Mouse (Mus musculus) ES-E14 (cell line): Measurements from ENCODE around the gene Kcng4. TPM values are rescaled to one million over a fixed set of nuclear protein-coding genes. Genes with fewer than 3 reads are reported as not detected.
A peak's percentile ranks its signal among the peaks of the same experiment; 100 is the strongest.

ENCODE experiments used
- DNase-seq: peaks from one replicate; pipeline ENCODE4 v3.0.0-alpha.2; 2013; ENCODE audit warnings: low read depth, low spot score
- H3K27ac ChIP-seq: 2 replicates; pipeline ENCODE4 v1.5.1; 2012; ENCODE audit warnings: low read depth, mild to moderate bottlenecking, low read length, moderate library complexity, mixed read lengths; ENCODE audit not compliant: poor library complexity, insufficient read depth, severe bottlenecking
- H3K36me3 ChIP-seq: 2 replicates; pipeline ENCODE4 v1.6.1; 2012; ENCODE audit warnings: mild to moderate bottlenecking, low read length, moderate library complexity, mixed read lengths; ENCODE audit not compliant: control insufficient read depth, poor library complexity, insufficient read depth, severe bottlenecking
- H3K4me1 ChIP-seq, 2 experiments: fragments of 150-350 bp in 1 of 2; sonication (generic) in 1 of 2; 2 replicates each; pipeline ENCODE4 v1.6.1; 2012; ENCODE audit warnings: low read length in 2 of 2, mild to moderate bottlenecking in 1 of 2, mixed read lengths in 1 of 2; ENCODE audit not compliant: control insufficient read depth in 2 of 2, insufficient read depth in 2 of 2, poor library complexity in 1 of 2
- H3K4me3 ChIP-seq, 2 experiments: fragments of 150-350 bp in 1 of 2; sonication (generic) in 1 of 2; 2 replicates each; pipeline ENCODE4 v1.5.1; 2012; ENCODE audit warnings: low read length in 2 of 2, low read depth in 1 of 2, mild to moderate bottlenecking in 1 of 2, mixed read lengths in 1 of 2; ENCODE audit not compliant: insufficient read depth in 1 of 2, poor library complexity in 1 of 2, severe bottlenecking in 1 of 2
- H3K9ac ChIP-seq: 2 replicates; pipeline ENCODE4 v1.6.1; 2012; ENCODE audit warnings: low read depth, mild to moderate bottlenecking, low read length, mixed read lengths; ENCODE audit not compliant: poor library complexity, insufficient read depth, severe bottlenecking
- H3K9me3 ChIP-seq: fragments of 150-350 bp; sonication (generic); 2 replicates; pipeline ENCODE4 v1.6.1; 2012; ENCODE audit warnings: low read depth, mild to moderate bottlenecking, low read length; ENCODE audit not compliant: control insufficient read depth, insufficient read depth
- CHD2 ChIP-seq: IDR thresholded peaks from 2 replicates; pipeline ENCODE4 v1.6.1; 2014; ENCODE audit warnings: mild to moderate bottlenecking, low read depth, low read length, inconsistent platforms
- HCFC1 ChIP-seq: IDR thresholded peaks from 2 replicates; pipeline ENCODE4 v1.6.1; 2012; ENCODE audit warnings: low read length, inconsistent platforms, borderline replicate concordance; ENCODE audit not compliant: insufficient read depth
- MAFK ChIP-seq: IDR thresholded peaks from 2 replicates; pipeline ENCODE4 v1.6.1; 2014; ENCODE audit warnings: mild to moderate bottlenecking, low read depth, low read length, inconsistent platforms; ENCODE audit not compliant: insufficient read depth
- ZC3H11A ChIP-seq: IDR thresholded peaks from 2 replicates; pipeline ENCODE4 v1.6.1; 2012; ENCODE audit warnings: low read depth, mild to moderate bottlenecking, inconsistent platforms, low read length, borderline replicate concordance
- ZNF384 ChIP-seq: IDR thresholded peaks from 2 replicates; pipeline ENCODE4 v1.6.1; 2012; ENCODE audit warnings: low read depth, low read length, inconsistent platforms
- in situ Hi-C, 2 experiments: fragments of 600-800 bp; cut with MboI; formaldehyde crosslinking; loops; one replicate each; pipeline ENCODE4 v1.15.1; 2025; ENCODE audit warnings: low sequenced_read_pairs in 2 of 2, inconsistent platforms in 1 of 2; ENCODE audit not compliant: unreplicated experiment in 2 of 2
- total RNA-seq: library from RNA; depleted of rRNA; stranded (reverse); fragments of 300-350 nt; gene quantifications from 2 replicates; pipeline ENCODE4 v1.2.3, GENCODE M21; 2012

Kcng4 gene
- total RNA-seq, 1 experiment = 0.67 TPM

DNA sequence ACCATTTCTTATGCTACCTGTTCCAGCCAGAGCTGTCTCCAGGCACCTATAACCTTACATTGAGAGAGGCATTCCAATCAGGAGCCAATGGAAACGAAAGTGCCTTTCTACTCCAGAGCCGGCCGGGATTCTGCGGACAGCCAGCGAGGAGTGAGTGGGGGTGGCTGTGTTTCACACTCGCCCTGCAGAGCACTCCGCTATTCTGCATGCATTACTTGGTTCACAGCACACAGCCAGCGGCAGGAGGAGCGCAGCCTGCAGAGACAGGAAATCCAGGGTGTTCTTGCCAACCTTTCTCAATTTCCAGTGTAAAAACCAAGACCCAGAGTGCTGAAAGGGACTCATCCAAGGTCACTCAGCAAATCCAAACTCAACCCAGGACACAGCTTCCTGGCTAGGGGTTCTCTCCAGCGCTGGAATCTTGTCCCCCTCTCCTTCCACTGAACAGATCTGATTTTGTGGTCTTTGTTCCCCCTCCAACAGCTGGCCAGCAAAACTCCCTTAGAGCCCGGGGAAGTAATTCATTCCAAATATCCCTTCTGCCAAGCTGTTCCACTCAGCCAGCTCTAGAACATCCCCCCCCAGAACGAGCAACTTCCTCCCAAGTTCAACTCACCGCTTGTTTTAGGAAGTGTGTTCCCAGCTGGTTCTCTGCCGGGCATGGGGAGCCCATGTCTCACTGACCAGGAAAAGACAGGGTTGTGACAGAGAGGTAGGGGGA is 704 bp downstream of the Kcng4 start:
- peaks cover 0 to 5% of the 10 kb centered on the region in 2 experiments; a peak in 1 of 4 replicates for H3K4me1 ChIP-seq
- in situ Hi-C loops = no loop called here

DNA sequence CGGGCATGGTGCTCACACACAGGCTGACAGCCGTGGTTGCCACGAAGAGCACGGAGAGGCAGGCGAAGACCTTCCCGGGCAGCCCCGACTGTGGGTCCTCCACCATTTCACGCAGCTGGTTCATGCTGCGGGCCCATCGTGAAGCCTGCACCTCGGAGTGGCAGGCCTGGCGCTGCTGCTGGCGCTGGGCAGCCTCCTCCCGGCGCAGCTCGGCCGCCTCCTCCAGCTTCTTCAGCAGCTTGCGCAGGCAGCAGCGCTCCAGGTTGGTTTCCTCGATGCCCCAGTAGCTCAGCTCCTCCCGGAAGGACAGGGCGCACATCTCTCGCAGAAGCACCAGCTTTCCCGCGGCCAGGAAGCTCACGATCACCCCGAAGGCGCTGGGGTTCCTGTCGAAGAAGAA is 2.6 kb downstream of the Kcng4 start:
- H3K9me3 ChIP-seq = no peaks in the 10 kb centered on the region
- H3K36me3 ChIP-seq = no peaks in the 10 kb centered on the region
- peak overlapping the region; percentile 3; the same call in 1 of the 2 replicates for H3K9ac ChIP-seq
- DNase-seq = no peak
- H3K4me3 ChIP-seq = peak overlapping the region; percentile 28 to 37; a peak in 3 of 4 replicates
- TF ChIP-seq ZC3H11A = no peak
- no peak for TF ChIP-seq CHD2
- no peak for TF ChIP-seq HCFC1
- TF ChIP-seq MAFK = no peak
- no peak for TF ChIP-seq ZNF384
- peaks cover 0 to 9% of the 10 kb centered on the region in 2 experiments; a peak in 3 of 4 replicates for H3K4me1 ChIP-seq
- in situ Hi-C loops = no loop called here
- H3K27ac ChIP-seq = no peak overlapping the region

More for the DNA sequence above, 704 bp downstream of the Kcng4 start:
- no peak for TF ChIP-seq HCFC1
- no peak for TF ChIP-seq ZC3H11A
- no peak for TF ChIP-seq ZNF384
- no peak for TF ChIP-seq MAFK
- TF ChIP-seq CHD2 = no peak
- Histone ChIP-seq H3K27ac (no peak overlapping the region), H3K9me3 (no peaks in the 10 kb centered on the region), H3K9ac (no peak overlapping the region), H3K4me3 (no peak overlapping the region), H3K36me3 (no peaks in the 10 kb centered on the region)
- no peak for DNase-seq

DNA sequence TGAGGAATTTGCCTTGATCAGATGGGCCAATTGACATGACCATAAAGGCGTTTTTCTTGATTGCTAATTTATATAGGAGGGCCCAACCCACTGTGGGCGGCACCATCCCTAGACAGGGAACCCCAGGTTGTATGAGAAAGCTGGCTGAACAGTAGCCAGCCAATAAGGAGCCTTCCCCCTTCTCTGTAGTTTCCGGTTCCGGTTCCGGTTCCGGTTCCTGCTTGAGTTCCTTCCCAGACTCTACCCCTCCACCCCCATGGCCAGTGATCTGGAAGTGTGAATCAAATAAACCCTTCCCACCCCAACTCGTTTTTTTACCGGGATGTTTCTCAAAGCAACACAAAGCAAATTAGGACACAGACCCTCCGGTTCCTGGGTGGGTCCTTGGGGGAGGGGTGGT is 3.2 kb downstream of the Kcng4 start:
- in situ Hi-C loops = no loop called here
- TF ChIP-seq ZC3H11A = no peak
- TF ChIP-seq ZNF384 = no peak
- no peak for TF ChIP-seq CHD2
- no peak for TF ChIP-seq HCFC1
- no peak for TF ChIP-seq MAFK
- H3K27ac ChIP-seq = no peak overlapping the region

DNA sequence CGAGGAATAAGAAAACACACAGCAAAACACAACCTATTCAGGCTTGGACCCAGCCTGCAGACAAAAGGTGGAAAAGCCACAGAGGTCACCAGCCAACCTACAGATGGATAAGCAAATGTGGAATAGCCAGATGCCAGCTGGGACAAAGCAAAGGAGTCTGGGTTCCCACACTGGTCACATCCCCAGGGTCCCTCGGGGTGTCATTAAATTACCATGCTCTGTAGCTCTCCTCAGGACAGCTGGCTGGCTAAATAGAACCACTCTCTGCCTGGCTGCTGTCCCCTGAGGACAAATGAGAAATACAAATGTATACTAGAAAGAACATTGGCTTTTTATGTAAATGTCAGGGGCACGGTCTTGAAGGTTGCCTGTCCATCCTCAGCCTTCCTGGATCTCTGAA is 4.6 kb downstream of the Kcng4 start:
- DNase-seq = no peak
- H3K27ac ChIP-seq = no peak overlapping the region
- H3K36me3 ChIP-seq = no peaks in the 10 kb centered on the region
- H3K9me3 ChIP-seq = no peaks in the 10 kb centered on the region
- in situ Hi-C loops = no loop called here
- H3K4me3 ChIP-seq = no peak overlapping the region
- peaks cover 4 to 16% of the 10 kb centered on the region in 2 experiments; a peak in 3 of 4 replicates for H3K4me1 ChIP-seq
- TF ChIP-seq ZC3H11A = no peak
- no peak for TF ChIP-seq HCFC1
- no peak for TF ChIP-seq MAFK
- TF ChIP-seq ZNF384 = no peak
- TF ChIP-seq CHD2 = no peak
- H3K9ac ChIP-seq = no peak overlapping the region

More for the DNA sequence above, 3.2 kb downstream of the Kcng4 start:
- DNase-seq = no peak
- no peak overlapping the region for H3K4me3 ChIP-seq
- H3K9me3 ChIP-seq = no peaks in the 10 kb centered on the region
- peaks cover 1 to 15% of the 10 kb centered on the region in 2 experiments; a peak in 3 of 4 replicates for H3K4me1 ChIP-seq
- no peaks in the 10 kb centered on the region for H3K36me3 ChIP-seq
- H3K9ac ChIP-seq = no peak overlapping the region
